In genomic region chr12:86305635-86306243, GRCm38 (mm10) we compare ENCODE assay signal across 8 mouse cellular contexts. TPM values are rescaled to one million over a fixed set of nuclear protein-coding genes. Genes with fewer than 3 reads are reported as not detected.
DNase-seq lines count a peak whose midpoint lies in the region; ATAC-seq and TF ChIP-seq lines count a peak whose summit lies in the region.

No protein-coding gene starts in this region.

- 15% methylated on average over 15 of the region's 15 CpGs for WGBS in heart, embryonic 10.5 days
- 20% methylated on average over 15 of the region's 15 CpGs for WGBS in kidney, postnatal 0 days
- WGBS in stomach, postnatal 0 days: 20% methylated on average over 15 of the region's 15 CpGs

- H3K4me3 ChIP-seq in heart, embryonic 10.5 days: peak overlapping the region; percentile 54
- peak overlapping the region; percentile 4; the same call in 1 of the 2 replicates for H3K4me3 ChIP-seq in kidney, postnatal 0 days (replicated peaks; ENCODE audit: low read depth, low read length)
- H3K4me3 ChIP-seq in stomach, postnatal 0 days (ENCODE audit: low read depth, low read length): peak overlapping the region; percentile 13

- H3K4me2 ChIP-seq in kidney, postnatal 0 days (ENCODE audit: low read length): peak overlapping the region; percentile 50
- H3K4me2 ChIP-seq in stomach, postnatal 0 days (replicated peaks; ENCODE audit: low read depth): peak overlapping the region; percentile 44

- TF ChIP-seq CTCF in kidney, postnatal 0 days (IDR thresholded peaks at IDR 0.05; ENCODE audit: low read depth): peak; percentile 51
- TF ChIP-seq CTCF in stomach, postnatal 0 days (IDR thresholded peaks at IDR 0.05; ENCODE audit: low read depth): peak; percentile 57

- H3K4me1 ChIP-seq in heart, embryonic 10.5 days: peaks cover 23% of the 10 kb centered on the region
- H3K4me1 ChIP-seq in kidney, postnatal 0 days (replicated peaks; ENCODE audit: insufficient read depth, low read length): peaks cover 7% of the 10 kb centered on the region; the same call in 1 of the 2 replicates
- H3K4me1 ChIP-seq in stomach, postnatal 0 days (replicated peaks; ENCODE audit: control insufficient read depth, insufficient read depth): 0 out of 2 replicates have a peak, but pooled peaks cover 3% of the 10 kb centered on the region

- no peaks in the 10 kb centered on the region for H3K27me3 ChIP-seq in heart, embryonic 10.5 days (ENCODE audit: insufficient read depth, poor library complexity, severe bottlenecking)
- no peaks in the 10 kb centered on the region for H3K27me3 ChIP-seq in kidney, postnatal 0 days (ENCODE audit: insufficient read depth, low read length)
- no peaks in the 10 kb centered on the region for H3K27me3 ChIP-seq in stomach, postnatal 0 days (ENCODE audit: control insufficient read depth, insufficient read depth, low read length)

- peak; percentile 25 to 34 for DNase-seq in cerebellum, postnatal 10 days
- no peak for DNase-seq in cerebellum, adult 9-10 months
- DNase-seq in adrenal gland, postnatal 25 days: peak; percentile 16
- DNase-seq in heart, embryonic 10.5 days (ENCODE audit: low spot score): no peak
- DNase-seq in kidney, postnatal 0 days (ENCODE audit: low spot score): peak; percentile 28
- DNase-seq in lung, postnatal 36 days: peak; percentile 44
- DNase-seq in stomach, postnatal 0 days (ENCODE audit: low spot score): peak; percentile 27
- no peak for DNase-seq in gastrocnemius, postnatal 4 days (ENCODE audit: low spot score in 2 of 2)

- TF ChIP-seq EP300 in stomach, postnatal 0 days (optimal IDR thresholded peaks at IDR 0.05): no peak

- H3K9ac ChIP-seq in kidney, postnatal 0 days (ENCODE audit: low read depth, low read length): no peak overlapping the region
- no peak overlapping the region for H3K9ac ChIP-seq in stomach, postnatal 0 days (ENCODE audit: low read length)

- H3K36me3 ChIP-seq in heart, embryonic 10.5 days: no peaks in the 10 kb centered on the region
- H3K36me3 ChIP-seq in kidney, postnatal 0 days (ENCODE audit: insufficient read depth, low read length): no peaks in the 10 kb centered on the region
- H3K36me3 ChIP-seq in stomach, postnatal 0 days (ENCODE audit: control insufficient read depth, insufficient read depth, low read length): no peaks in the 10 kb centered on the region

- H3K9me3 ChIP-seq in heart, embryonic 10.5 days: no peaks in the 10 kb centered on the region
- H3K9me3 ChIP-seq in kidney, postnatal 0 days (replicated peaks; ENCODE audit: low read length): no peaks in the 10 kb centered on the region
- H3K9me3 ChIP-seq in stomach, postnatal 0 days (ENCODE audit: control insufficient read depth, low read length): no peaks in the 10 kb centered on the region

- ATAC-seq in kidney, postnatal 0 days (replicated peaks; ENCODE audit: low FRiP score, low read depth): peak; percentile 40; the same call in 1 of the 2 replicates
- ATAC-seq in stomach, postnatal 0 days (ENCODE audit: low FRiP score, low TSS enrichment): no peak

- H3K27ac ChIP-seq in heart, embryonic 10.5 days: peak overlapping the region; percentile 56
- no peak overlapping the region for H3K27ac ChIP-seq in kidney, postnatal 0 days
- no peak overlapping the region for H3K27ac ChIP-seq in stomach, postnatal 0 days (replicated peaks)

RNA-seq across cellular contexts. Expression of gene Esrrb, which starts 55.2 kb away (rescaled TPM):
- 0.06 TPM in 1 of 2 replicates, not detected in the other for total RNA-seq in adrenal gland, postnatal 25 days (2021)
- polyA plus RNA-seq in heart, embryonic 10.5 days (2016; fragmentation: Nextera tagmentation; extraction: Ambion mirVana): 1.6 and 3.1 TPM in 2 replicates
- 3.5 and 3.6 TPM in 2 replicates for polyA plus RNA-seq in kidney, postnatal 0 days (2015; fragmentation: Nextera tagmentation; extraction: Ambion mirVana)
- 0.13 and 0.21 TPM in 2 replicates for polyA plus RNA-seq in stomach, postnatal 0 days (2015; fragmentation: Nextera tagmentation; extraction: Ambion mirVana)
- 1 to 10 TPM; 2.5 to 3.4 TPM for total RNA-seq in gastrocnemius, postnatal 4 days (2021)

Comparison
In these comparisons a context has a peak if more than half of its experiments do, and no peak if none do; other contexts are left out.
1. DNase-seq: peak in cerebellum, postnatal 10 days (2 of 2), adrenal gland, postnatal 25 days (single experiment), kidney, postnatal 0 days (single experiment), lung, postnatal 36 days (single experiment) and stomach, postnatal 0 days (single experiment); none in cerebellum, adult 9-10 months (single experiment), heart, embryonic 10.5 days (single experiment) and gastrocnemius, postnatal 4 days (0 of 2).
2. H3K4me3 ChIP-seq: peak in every context shown above with its lines; median percentile 54 in heart, embryonic 10.5 days; 13 in stomach, postnatal 0 days; 4 in kidney, postnatal 0 days.